Mouse (Mus musculus) thymus, adult 2 months (tissue): ENCODE measurements at regions not wholly inside any gene's neighbourhood (a gene's known extent, or its start where the extent isn't known, plus 50 kb on each side); places are given as distances from the start of the nearest gene placed in this dataset.

Source experiments
- DNase-seq: peaks from one replicate; pipeline ENCODE4 v3.0.0; 2021
- H3K27ac ChIP-seq: fragments of 200-500 bp; 2 replicates; pipeline ENCODE4 v1.5.1; 2012; ENCODE audit warnings: low read length, control low read depth; ENCODE audit not compliant: control insufficient read depth, insufficient read depth
- H3K27me3 ChIP-seq: fragments of 200-500 bp; 2 replicates; pipeline ENCODE4 v1.6.1; 2012; ENCODE audit warnings: mild to moderate bottlenecking, low read length, moderate library complexity, mixed read lengths; ENCODE audit not compliant: control insufficient read depth, insufficient read depth
- H3K36me3 ChIP-seq: fragments of 200-500 bp; 2 replicates; pipeline ENCODE4 v1.6.1; 2012; ENCODE audit warnings: mild to moderate bottlenecking, low read length, moderate library complexity; ENCODE audit not compliant: control insufficient read depth, insufficient read depth
- H3K4me1 ChIP-seq: fragments of 200-500 bp; replicated peaks from 2 replicates; pipeline ENCODE4 v1.6.1; 2012; ENCODE audit warnings: low read length; ENCODE audit not compliant: control insufficient read depth, insufficient read depth
- H3K4me3 ChIP-seq: fragments of 200-500 bp; 2 replicates; pipeline ENCODE4 v1.5.1; 2012; ENCODE audit warnings: mild to moderate bottlenecking, low read length, control low read depth, moderate library complexity; ENCODE audit not compliant: control insufficient read depth, insufficient read depth
- CTCF ChIP-seq: fragments of 200-500 bp; IDR thresholded peaks from 2 replicates; pipeline ENCODE4 v1.5.1; 2012; ENCODE audit warnings: mild to moderate bottlenecking, control low read depth, low read length, moderate library complexity, borderline replicate concordance; ENCODE audit not compliant: control insufficient read depth, poor library complexity, insufficient read depth; ENCODE audit errors: extremely low read depth
- POLR2A ChIP-seq: fragments of 200-500 bp; IDR thresholded peaks from 2 replicates; pipeline ENCODE4 v1.6.1; 2012; ENCODE audit warnings: mild to moderate bottlenecking, low read length, control low read depth, moderate library complexity; ENCODE audit not compliant: control insufficient read depth, poor library complexity, insufficient read depth; ENCODE audit errors: extremely low read depth
- WGBS: fragments of 180-500 bp; shearing (Covaris S2); methylation state at CpG from one replicate; pipeline ENCODE4 v1.1.7; 2018; 5-methylcytosine and 5-hydroxymethylcytosine counted together

- Histone ChIP-seq H3K36me3 (no peaks in the 10 kb centered on the region), H3K27ac (no peak overlapping the region), H3K27me3 (no peaks in the 10 kb centered on the region), H3K4me1 (no peaks in the 10 kb centered on the region), H3K4me3 (no peak overlapping the region)
- DNase-seq, result no peak
- WGBS, result 96% methylated on average over 19 of the region's 19 CpGs
- TF ChIP-seq CTCF (no peak), POLR2A (no peak)
These were observed 74.0 kb upstream of the Tbx3 start for GRCm38 (mm10) chr5:119596295-119596993.

- Histone ChIP-seq H3K27me3 (no peaks in the 10 kb centered on the region), H3K4me3 (no peak overlapping the region), H3K27ac (no peak overlapping the region), H3K36me3 (no peaks in the 10 kb centered on the region), H3K4me1 (no peaks in the 10 kb centered on the region)
- no peak for TF ChIP-seq POLR2A
- no peak for TF ChIP-seq CTCF
- WGBS, result 85% methylated on average over 8 of the region's 8 CpGs
- no peak for DNase-seq
These were observed 73.5 kb upstream of the Tbx3 start for GRCm38 (mm10) chr5:119596994-119597391.

- no peak overlapping the region for H3K4me3 ChIP-seq
- H3K27me3 ChIP-seq, result no peaks in the 10 kb centered on the region
- H3K27ac ChIP-seq, result no peak overlapping the region
- H3K4me1 ChIP-seq, result no peaks in the 10 kb centered on the region
- H3K36me3 ChIP-seq, result no peaks in the 10 kb centered on the region
- no peak for TF ChIP-seq POLR2A
- DNase-seq, result no peak
- WGBS, result 93% methylated on average over 3 of the region's 3 CpGs
These were observed 72.9 kb upstream of the Tbx3 start for GRCm38 (mm10) chr5:119597530-119597929.

- WGBS, result 92% methylated on average over 10 of the region's 10 CpGs
- no peak overlapping the region for H3K4me3 ChIP-seq
- no peak for DNase-seq
- no peaks in the 10 kb centered on the region for H3K27me3 ChIP-seq
- H3K36me3 ChIP-seq, result no peaks in the 10 kb centered on the region
- no peak overlapping the region for H3K27ac ChIP-seq
- no peaks in the 10 kb centered on the region for H3K4me1 ChIP-seq
- TF ChIP-seq CTCF (no peak), POLR2A (no peak)
These were observed 72.3 kb upstream of the Tbx3 start for GRCm38 (mm10) chr5:119598166-119598565.

- Histone ChIP-seq H3K36me3 (no peaks in the 10 kb centered on the region), H3K27ac (no peak overlapping the region), H3K27me3 (no peaks in the 10 kb centered on the region), H3K4me1 (no peaks in the 10 kb centered on the region), H3K4me3 (no peak overlapping the region)
- TF ChIP-seq CTCF (no peak), POLR2A (no peak)
- 96% methylated on average over 5 of the region's 5 CpGs for WGBS
- DNase-seq, result no peak
These were observed 69.1 kb upstream of the Tbx3 start for GRCm38 (mm10) chr5:119601390-119601789.

GRCm38 (mm10) chr5:119602001-119602400 lies 68.5 kb upstream of the Tbx3 start:
- Histone ChIP-seq H3K27me3 (no peaks in the 10 kb centered on the region), H3K4me1 (no peaks in the 10 kb centered on the region), H3K27ac (no peak overlapping the region), H3K36me3 (no peaks in the 10 kb centered on the region), H3K4me3 (no peak overlapping the region)
- WGBS, result 89% methylated on average over 16 of the region's 16 CpGs
- TF ChIP-seq CTCF (no peak), POLR2A (no peak)
- DNase-seq, result no peak

- DNase-seq, result no peak
- TF ChIP-seq CTCF (no peak), POLR2A (no peak)
- H3K27me3 ChIP-seq, result no peaks in the 10 kb centered on the region
- 97% methylated on average over 7 of the region's 7 CpGs for WGBS
- H3K4me3 ChIP-seq, result no peak overlapping the region
- no peaks in the 10 kb centered on the region for H3K36me3 ChIP-seq
- H3K27ac ChIP-seq, result no peak overlapping the region
- no peaks in the 10 kb centered on the region for H3K4me1 ChIP-seq
These were observed 65.0 kb upstream of the Tbx3 start for GRCm38 (mm10) chr5:119605444-119605843.
